Mouse (Mus musculus) left cerebral cortex, adult 8-10 months (tissue): ENCODE data around the gene Ccdc30. TPM values are rescaled to one million over a fixed set of nuclear protein-coding genes. Genes with fewer than 3 reads are reported as not detected.

Source experiments
- DNase-seq, 2 experiments: peaks; one replicate each; pipeline ENCODE4 v3.0.0; 2022; ENCODE audit warnings: low spot score in 2 of 2
- total RNA-seq, 4 experiments: library from RNA; stranded (reverse); gene quantifications; 2 replicates each; pipeline ENCODE4 v1.2.4; 2022

The Ccdc30 gene
- total RNA-seq, 4 experiments from 2014 or later: 20.9 to 24.6 (median 23.2) TPM

GRCm38 (mm10) chr4:119417894-119418293 is 2.6 kb upstream of the Ccdc30 start:
- no peak for DNase-seq

GRCm38 (mm10) chr4:119417270-119417669 is 1.9 kb upstream of the Ccdc30 start:
- DNase-seq: no peak

GRCm38 (mm10) chr4:119412791-119413190 is 2.5 kb downstream of the Ccdc30 start:
- DNase-seq: no peak

- no peak for DNase-seq
These were observed 3.3 kb downstream of the Ccdc30 start for GRCm38 (mm10) chr4:119411877-119412650.

GRCm38 (mm10) chr4:119403431-119403830 is 11.9 kb downstream of the Ccdc30 start:
- DNase-seq: no peak

GRCm38 (mm10) chr4:119400896-119401295 is 14.4 kb downstream of the Ccdc30 start:
- DNase-seq: no peak

- no peak for DNase-seq
These were observed 16.6 kb downstream of the Ccdc30 start for GRCm38 (mm10) chr4:119398751-119399150.

DNA sequence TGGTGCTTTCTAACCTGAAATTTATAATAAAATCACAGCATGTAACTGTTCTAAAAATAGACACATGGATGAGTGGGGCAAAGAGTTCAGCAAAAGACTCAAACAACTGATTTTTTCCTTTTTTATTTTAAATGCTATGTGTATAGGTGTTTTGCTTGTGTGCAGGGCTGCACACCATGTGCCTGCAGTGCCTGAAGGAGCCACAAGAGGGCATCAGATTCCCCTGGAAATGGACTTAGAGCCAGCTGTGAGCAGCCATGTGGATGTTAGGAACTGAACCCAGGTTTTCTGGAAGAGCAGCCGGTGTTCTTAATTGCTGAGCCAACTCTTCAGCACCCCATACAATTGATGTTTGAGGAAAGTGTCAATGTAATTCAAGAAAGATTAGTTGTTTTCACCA is 25.0 kb downstream of the Ccdc30 start:
- no peak for DNase-seq

- DNase-seq: no peak
These were observed 26.1 kb downstream of the Ccdc30 start for GRCm38 (mm10) chr4:119389184-119389583.

DNA sequence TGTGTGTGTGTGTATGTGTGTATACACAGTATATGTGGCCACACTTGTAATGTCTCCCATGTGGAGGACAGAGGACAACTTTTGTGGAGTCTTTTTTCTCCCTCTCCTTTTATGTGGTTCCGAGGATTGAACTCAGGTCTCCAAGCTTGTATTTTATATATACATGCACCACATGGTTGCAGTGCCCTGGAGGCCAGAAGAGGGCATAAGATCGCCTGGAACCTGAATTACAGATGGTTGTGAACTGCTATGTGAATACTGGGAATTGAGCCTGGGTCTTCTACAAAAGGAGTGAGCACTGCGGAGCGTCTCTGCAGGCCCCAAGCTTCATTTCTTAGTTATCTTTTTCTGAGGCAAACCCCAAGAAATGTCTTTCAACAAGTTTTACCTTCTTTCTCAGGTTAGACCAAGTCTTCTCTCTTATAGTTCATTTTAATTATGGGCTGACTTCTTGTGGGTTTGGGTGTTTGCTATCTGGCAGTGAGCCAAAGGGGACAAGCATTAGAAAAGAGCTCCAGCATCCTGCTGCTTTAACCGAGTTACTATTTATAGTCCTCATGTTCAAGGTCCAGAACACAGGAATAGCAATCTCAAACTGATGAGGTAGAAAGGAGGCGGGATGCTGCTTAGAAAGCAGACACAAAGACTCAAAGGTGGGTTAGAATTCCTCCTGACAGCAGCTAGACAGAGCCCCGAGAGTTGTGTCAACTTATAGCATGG is 33.7 kb downstream of the Ccdc30 start:
- DNase-seq: no peak

DNA sequence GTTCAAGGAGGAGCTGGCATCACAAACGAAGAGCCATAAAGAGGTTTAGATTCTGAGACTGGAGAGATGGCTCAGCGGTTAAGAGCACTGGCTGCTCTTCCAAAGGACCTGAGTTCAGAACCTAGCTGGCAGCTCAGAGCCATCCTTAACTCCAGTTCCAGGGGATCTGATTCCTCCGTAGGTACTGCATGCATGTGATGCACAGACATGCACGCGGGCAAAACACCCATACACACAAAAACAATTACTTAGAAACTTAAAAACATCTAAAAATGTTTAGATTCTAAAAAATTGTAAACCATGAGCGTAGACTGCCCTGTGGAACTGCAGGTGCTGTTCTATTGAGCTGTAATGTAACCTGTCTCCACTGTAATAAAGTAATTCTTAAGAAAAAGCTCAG is 45.9 kb downstream of the Ccdc30 start:
- no peak for DNase-seq

GRCm38 (mm10) chr4:119366758-119367526 is 48.4 kb downstream of the Ccdc30 start:
- no peak for DNase-seq

GRCm38 (mm10) chr4:119362231-119362630 is 53.1 kb downstream of the Ccdc30 start:
- no peak for DNase-seq

DNA sequence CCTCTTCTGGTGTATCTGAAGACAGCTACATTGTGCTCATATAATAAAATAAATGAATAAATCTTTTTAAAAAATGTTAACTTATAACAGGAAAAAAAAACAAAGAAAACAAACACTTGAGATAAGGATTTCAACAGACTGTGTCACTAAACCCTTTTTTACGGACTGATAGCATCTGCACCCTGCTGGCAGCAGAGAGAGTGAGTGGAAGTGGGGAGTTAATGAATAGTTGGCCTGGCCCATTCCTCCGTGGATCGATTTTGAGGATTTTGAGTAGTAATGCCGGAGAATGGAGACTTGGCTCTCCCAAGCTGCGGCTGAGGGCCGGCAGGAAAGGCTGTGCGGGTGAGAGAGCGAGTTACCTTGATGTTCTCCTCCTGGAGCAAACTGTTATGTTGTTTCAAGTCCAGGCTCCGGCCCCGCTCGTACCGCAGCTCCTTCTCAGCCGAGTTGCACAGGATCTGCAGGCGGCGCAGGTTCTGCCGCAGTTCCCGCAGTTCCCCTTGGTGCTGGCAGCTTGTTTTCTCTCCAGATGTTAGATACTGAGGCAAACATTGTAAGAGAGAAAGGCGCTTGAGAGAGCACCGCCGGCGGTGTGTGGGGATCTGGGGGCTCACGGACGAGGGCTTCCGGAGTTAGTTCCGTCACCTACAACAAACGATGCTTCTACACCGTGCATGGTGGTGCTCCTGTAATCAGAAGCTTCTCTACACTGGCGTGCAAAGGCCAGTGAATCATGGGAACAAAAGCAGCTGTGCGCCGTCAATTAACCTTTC is 55.9 kb downstream of the Ccdc30 start:
- no peak for DNase-seq

GRCm38 (mm10) chr4:119345508-119345907 is 69.8 kb downstream of the Ccdc30 start:
- DNase-seq: no peak

DNA sequence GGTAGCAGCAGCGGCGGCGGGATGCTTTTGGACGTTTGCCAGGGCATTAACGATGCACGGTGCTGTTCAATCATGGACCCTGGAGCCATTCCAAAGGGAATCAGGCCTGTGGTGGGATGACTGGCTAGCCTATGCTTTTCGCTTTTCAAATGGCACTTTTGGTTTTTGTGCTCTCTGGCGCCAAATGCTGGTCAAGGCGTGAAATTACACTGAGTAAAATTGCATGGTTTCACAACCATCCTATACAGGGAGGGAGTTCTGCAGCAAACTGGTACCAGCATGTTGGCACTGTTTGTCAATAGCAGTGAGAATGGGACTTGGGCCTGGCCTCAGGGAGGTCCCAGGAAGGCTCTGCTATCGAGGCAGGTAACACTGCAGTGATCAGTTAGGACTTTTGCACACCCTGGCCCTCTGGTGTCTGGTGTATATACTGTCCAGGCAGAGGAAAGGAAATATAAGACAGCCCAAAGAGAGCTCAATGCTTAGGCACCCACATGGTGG is 76.4 kb downstream of the Ccdc30 start:
- peak; percentile 8 to 10 for DNase-seq

DNA sequence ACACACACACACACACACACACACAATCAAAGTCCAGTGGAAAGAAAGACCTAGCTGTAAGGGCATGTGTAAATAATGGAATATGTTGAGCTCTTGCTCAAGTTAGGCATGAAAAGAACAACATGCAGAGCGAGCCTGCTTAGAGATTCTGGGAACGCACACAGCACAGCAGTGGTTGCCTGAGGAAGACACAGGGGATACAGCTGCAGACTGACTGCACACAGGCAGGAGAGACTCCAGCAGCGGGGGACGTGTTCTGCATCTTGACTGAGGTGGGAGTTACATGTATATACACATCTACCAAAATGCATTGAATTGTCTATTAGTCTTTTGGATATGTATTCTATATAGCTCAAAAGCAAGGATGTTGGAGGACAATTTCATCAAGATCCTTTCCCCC is 76.9 kb downstream of the Ccdc30 start:
- no peak for DNase-seq

DNA sequence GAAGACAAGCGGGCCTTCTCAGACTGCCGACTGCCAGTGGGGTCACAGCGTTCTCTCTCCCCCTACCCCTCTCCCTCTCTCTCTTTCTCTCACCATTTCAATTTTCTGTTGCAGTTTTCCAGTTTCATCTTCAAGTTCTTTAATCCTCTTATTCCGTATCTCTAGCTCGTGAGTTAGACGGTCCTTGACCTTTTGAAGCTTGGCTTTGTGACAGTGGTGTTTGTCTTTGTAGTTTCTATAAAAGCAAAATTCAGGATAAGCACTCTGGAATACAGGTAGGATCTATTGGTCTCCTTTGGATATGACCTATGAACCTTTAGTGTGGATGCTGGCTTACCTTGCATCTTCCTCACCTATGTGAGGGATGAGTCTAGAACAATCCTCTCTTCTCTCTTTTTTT is 81.8 kb downstream of the Ccdc30 start:
- DNase-seq: no peak

DNA sequence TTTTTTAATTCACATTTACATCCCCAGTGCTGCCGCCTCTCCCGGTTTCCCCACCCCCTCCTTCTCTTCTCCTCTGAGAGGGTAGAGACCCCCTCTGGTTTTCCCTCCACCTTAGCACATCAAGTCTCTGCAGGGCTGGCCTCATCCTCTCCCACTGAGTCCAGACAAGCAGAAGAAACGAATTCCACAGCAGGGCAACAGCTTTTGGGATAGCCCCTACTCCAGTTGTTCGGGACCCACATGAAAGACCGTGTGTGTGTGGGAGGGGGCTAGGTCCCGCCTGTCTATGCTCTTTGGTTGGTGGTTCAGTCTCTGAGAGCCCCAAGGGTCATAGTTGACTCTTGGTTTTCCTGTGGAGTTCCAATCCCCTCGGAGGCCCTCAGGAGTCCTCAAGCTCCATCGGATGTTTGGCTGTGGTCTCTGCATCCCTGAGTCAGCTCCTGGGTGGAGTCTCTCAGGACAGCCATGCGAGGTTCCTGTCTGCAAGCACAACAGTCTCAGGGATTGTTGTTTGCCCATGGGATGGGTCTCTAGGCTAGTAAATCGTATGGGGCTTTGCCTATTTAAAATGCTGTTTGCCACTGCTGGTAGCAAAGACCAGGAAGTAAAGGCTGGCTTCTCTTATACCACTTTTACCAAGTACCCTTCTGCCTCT is 94.3 kb downstream of the Ccdc30 start:
- DNase-seq: peak in 1 of 2 experiments; percentile 7

GRCm38 (mm10) chr4:119320131-119320830 is 95.0 kb downstream of the Ccdc30 start, which contains the start of gene Ppih:
Gene Ppih, minus strand, starts transcription at chr4:119320546.
- peak; percentile 93 for DNase-seq
